Mouse (Mus musculus): ENCODE results near the gene Dock8. TPM values are rescaled to one million over a fixed set of nuclear protein-coding genes. Genes with fewer than 3 reads are reported as not detected.

The Dock8 gene
- total and polyA plus RNA-seq, 3 experiments: 16.1 to 30.1 TPM; not detected in 1

GRCm38 (mm10) chr19:24990138-24990822 is 9.1 kb upstream of the Dock8 start:
- Histone ChIP-seq H3K4me3 (ENCODE audit: control insufficient read depth in 1 of 2, insufficient read depth in 1 of 2, low read depth in 2 of 2, low read length in 2 of 2) (no peak overlapping the region; a peak in 1 of 4 replicates), H3K36me3 (ENCODE audit: control insufficient read depth in 1 of 2, insufficient read depth in 2 of 2, low read length in 2 of 2) (peaks cover 0 to 10% of the 10 kb centered on the region in 2 experiments; a peak in 2 of 4 replicates), H3K27me3 (ENCODE audit: control insufficient read depth in 1 of 2, insufficient read depth in 2 of 2, low read length in 2 of 2) (no peaks in the 10 kb centered on the region), H3K27ac (ENCODE audit: control insufficient read depth, low read depth, low read length) (peak overlapping the region; percentile 65), H3K4me1 (ENCODE audit: control insufficient read depth in 1 of 2, insufficient read depth in 2 of 2, low read length in 2 of 2) (peaks cover 10 to 20% of the 10 kb centered on the region in 2 experiments), H3K9me3 (replicated peaks; ENCODE audit: insufficient read depth, low read length) (no peaks in the 10 kb centered on the region), H3K79me2 (ENCODE audit: control insufficient read depth, insufficient read depth, low read length, poor library complexity) (no peaks in the 10 kb centered on the region), H3K9ac (ENCODE audit: control insufficient read depth, low read depth, low read length, poor library complexity, severe bottlenecking) (no peak overlapping the region; the same call in 1 of the 2 replicates)
- peak; percentile 93 for DNase-seq (ENCODE audit: low read depth, low spot score)
- 0 out of 2 replicates have a peak, but pooled peaks have one; percentile 46 for TF ChIP-seq HCFC1 (IDR thresholded peaks at IDR 0.05; ENCODE audit: low read depth, low read length)
- TF ChIP-seq BHLHE40 (IDR thresholded peaks at IDR 0.05; ENCODE audit: borderline replicate concordance, low read depth, low read length): peak; percentile 70; the same call in 1 of the 2 replicates
- TF ChIP-seq ZNF384 (IDR thresholded peaks at IDR 0.05; ENCODE audit: low read depth, low read length): peak; percentile 89
- TF ChIP-seq CHD1 (IDR thresholded peaks at IDR 0.05; ENCODE audit: low read depth, low read length): no peak
- peak; percentile 26; the same call in 1 of the 2 replicates for TF ChIP-seq NELFE (IDR thresholded peaks at IDR 0.05; ENCODE audit: low read depth, low read length)
- TF ChIP-seq POLR2A (IDR thresholded peaks at IDR 0.05; ENCODE audit: control insufficient read depth in 1 of 2, insufficient read depth in 1 of 2, low read depth in 1 of 2, low read length in 2 of 2, poor library complexity in 1 of 2): no peak
- no peak for TF ChIP-seq POLR2AphosphoS5 (IDR thresholded peaks at IDR 0.05; ENCODE audit: borderline replicate concordance, low read depth, low read length)
- peak; percentile 38; the same call in 1 of the 2 replicates for TF ChIP-seq JUND (IDR thresholded peaks at IDR 0.05; ENCODE audit: low read depth, low read length)
- TF ChIP-seq MYB (IDR thresholded peaks at IDR 0.05; ENCODE audit: low read depth, low read length): peak; percentile 37; the same call in 1 of the 2 replicates
- peak; percentile 100 for TF ChIP-seq GATA1 (IDR thresholded peaks at IDR 0.05; ENCODE audit: low read depth, low read length)
- TF ChIP-seq MYC (IDR thresholded peaks at IDR 0.05; ENCODE audit: low read depth, low read length): peak; percentile 95
- peak; percentile 80 for TF ChIP-seq MXI1 (IDR thresholded peaks at IDR 0.05; ENCODE audit: low read depth, low read length)
- TF ChIP-seq USF2 (IDR thresholded peaks at IDR 0.05; ENCODE audit: borderline replicate concordance in 1 of 2, insufficient read depth in 1 of 2, low read depth in 1 of 2, low read length in 2 of 2): no peak
- TF ChIP-seq RAD21 (IDR thresholded peaks at IDR 0.05; ENCODE audit: low read depth, low read length): no peak
- TF ChIP-seq RCOR1 (IDR thresholded peaks at IDR 0.05; ENCODE audit: low read depth, low read length): peak; percentile 100
- no peak for TF ChIP-seq CTCF (IDR thresholded peaks at IDR 0.05 in 2 of 3, conservative IDR thresholded peaks at IDR 0.05 in 1 of 3; ENCODE audit: control insufficient read depth in 1 of 3, insufficient read depth in 1 of 3, low read depth in 2 of 3, low read length in 3 of 3, poor library complexity in 1 of 3, severe bottlenecking in 1 of 3)
- peak; percentile 99 for TF ChIP-seq EP300 (IDR thresholded peaks at IDR 0.05; ENCODE audit: low read depth in 1 of 2, low read length in 2 of 2)
- peak; percentile 100 for TF ChIP-seq TCF12 (IDR thresholded peaks at IDR 0.05; ENCODE audit: low read depth, low read length)
- no peak for TF ChIP-seq USF1 (IDR thresholded peaks at IDR 0.05; ENCODE audit: low read depth, low read length)
- TF ChIP-seq TBP (IDR thresholded peaks at IDR 0.05; ENCODE audit: low read depth, low read length): 0 out of 2 replicates have a peak, but pooled peaks have one; percentile 71
- no peak for TF ChIP-seq E2F4 (IDR thresholded peaks at IDR 0.05; ENCODE audit: borderline replicate concordance, low read depth, low read length)
- 0 out of 2 replicates have a peak, but pooled peaks have one; percentile 5 for TF ChIP-seq MAZ (IDR thresholded peaks at IDR 0.05; ENCODE audit: low read depth, low read length)
- no peak for TF ChIP-seq NRF1 (IDR thresholded peaks at IDR 0.05; ENCODE audit: insufficient read depth, low read depth, low read length, poor library complexity, severe bottlenecking)
- no peak for TF ChIP-seq ZC3H11A (IDR thresholded peaks at IDR 0.05; ENCODE audit: low read depth, low read length)
- no peak for TF ChIP-seq ZKSCAN1 (IDR thresholded peaks at IDR 0.05; ENCODE audit: low read depth, low read length)
- 0 out of 2 replicates have a peak, but pooled peaks have one; percentile 5 for TF ChIP-seq SMC3 (IDR thresholded peaks at IDR 0.05; ENCODE audit: low read depth, low read length)
- TF ChIP-seq ZMIZ1 (IDR thresholded peaks at IDR 0.05; ENCODE audit: low read depth, low read length): no peak
- no peak for TF ChIP-seq POLR2AphosphoS2 (IDR thresholded peaks at IDR 0.05; ENCODE audit: low read length)
- no peak for TF ChIP-seq GABPA (IDR thresholded peaks at IDR 0.05; ENCODE audit: low read depth, low read length)
- TF ChIP-seq KAT2A (conservative IDR thresholded peaks at IDR 0.05; ENCODE audit: low read depth, low read length): no peak
- no peak for TF ChIP-seq UBTF (IDR thresholded peaks at IDR 0.05; ENCODE audit: borderline replicate concordance, insufficient read depth, low read depth, low read length)
- TF ChIP-seq CHD2 (IDR thresholded peaks at IDR 0.05; ENCODE audit: low read length): no peak; the same call in 1 of the 2 replicates
- no peak for TF ChIP-seq MEF2A (IDR thresholded peaks at IDR 0.05; ENCODE audit: extremely low read depth, insufficient replicate concordance, low read depth, low read length, poor library complexity, severe bottlenecking)
- TF ChIP-seq MAX (IDR thresholded peaks at IDR 0.05; ENCODE audit: low read length): peak; percentile 77
- TF ChIP-seq ELF1 (IDR thresholded peaks at IDR 0.05; ENCODE audit: low read depth, low read length): 0 out of 2 replicates have a peak, but pooled peaks have one; percentile 8

Measured in MEL (cell line).